Mouse (Mus musculus) hindbrain, postnatal 0 days (tissue): Measurements from ENCODE around the gene Alkbh3. TPM values are rescaled to one million over a fixed set of nuclear protein-coding genes. Genes with fewer than 3 reads are reported as not detected.

Experiments used
- ATAC-seq: fragments of 200-750 bp; cut with Nextera tagmentation; 2 replicates; pipeline ENCODE4 v1.8.0; 2017; ENCODE audit warnings: mild to moderate bottlenecking, moderate TSS enrichment, moderate library complexity
- DNase-seq: peaks from one replicate; pipeline ENCODE4 v3.0.0-alpha.2; 2015; ENCODE audit warnings: low spot score
- H3K27ac ChIP-seq: fragments of 300-500 bp; sonication (generic); 2 replicates; pipeline ENCODE4 v1.5.1; 2014; ENCODE audit warnings: mild to moderate bottlenecking
- H3K27me3 ChIP-seq: fragments of 300-500 bp; sonication (generic); 2 replicates; pipeline ENCODE4 v1.6.1; 2014; ENCODE audit warnings: low read length, mixed read lengths; ENCODE audit not compliant: insufficient read depth
- H3K36me3 ChIP-seq: fragments of 300-500 bp; sonication (generic); 2 replicates; pipeline ENCODE4 v1.6.1; 2014; ENCODE audit warnings: low read length, mixed read lengths; ENCODE audit not compliant: insufficient read depth
- H3K4me1 ChIP-seq: fragments of 300-500 bp; sonication (generic); 2 replicates; pipeline ENCODE4 v1.6.1; 2014; ENCODE audit warnings: antibody characterized with exemption, low read length, mixed read lengths; ENCODE audit not compliant: insufficient read depth
- H3K4me2 ChIP-seq: fragments of 300-500 bp; sonication (generic); 2 replicates; pipeline ENCODE4 v1.6.1; 2014; ENCODE audit warnings: low read depth, mild to moderate bottlenecking, low read length, moderate library complexity, mixed read lengths
- H3K4me3 ChIP-seq: fragments of 300-500 bp; sonication (generic); 2 replicates; pipeline ENCODE4 v1.5.1; 2014; ENCODE audit warnings: low read length
- H3K9ac ChIP-seq: fragments of 300-500 bp; sonication (generic); replicated peaks from 2 replicates; pipeline ENCODE4 v1.6.1; 2014; ENCODE audit warnings: mild to moderate bottlenecking, low read length, moderate library complexity, mixed read lengths
- H3K9me3 ChIP-seq: fragments of 300-500 bp; sonication (generic); 2 replicates; pipeline ENCODE4 v1.6.1; 2016; ENCODE audit warnings: low read length, mixed read lengths
- CTCF ChIP-seq: IDR thresholded peaks from 2 replicates; pipeline ENCODE4 v1.5.1; 2016; ENCODE audit warnings: antibody characterized with exemption, control low read depth, low read depth
- WGBS: fragments of 180-500 bp; shearing (Covaris S2); extraction: QIAGEN DNeasy Blood & Tissue Kit; methylation state at CpG from one replicate; pipeline ENCODE4 v1.1.7; 2014; 5-methylcytosine and 5-hydroxymethylcytosine counted together
- polyA plus RNA-seq: library from polyadenylated mRNA; unstranded; fragments of >200 nt; fragmentation: Nextera tagmentation; extraction: Ambion mirVana; gene quantifications from 2 replicates; pipeline ENCODE4 v1.2.1, GENCODE M21; 2015
- total RNA-seq: library from RNA; depleted of rRNA; stranded (reverse); fragments of >200 nt; gene quantifications from 2 replicates; pipeline ENCODE4 v1.2.3, GENCODE M21; 2014

Alkbh3 gene
- total and polyA plus RNA-seq, 2 experiments from 2014 or later = 48.9 to 61.1 TPM

- ATAC-seq (peak; percentile 52), DNase-seq (peak; percentile 72)
- no peak overlapping the region for H3K9ac ChIP-seq
- 17% methylated on average over 7 of the region's 7 CpGs for WGBS
- H3K27me3 ChIP-seq = no peaks in the 10 kb centered on the region
- no peak overlapping the region for H3K27ac ChIP-seq
- no peak for TF ChIP-seq CTCF
- no peaks in the 10 kb centered on the region for H3K9me3 ChIP-seq
- H3K4me1 ChIP-seq = peaks cover 7% of the 10 kb centered on the region; the same call in 1 of the 2 replicates
- no peaks in the 10 kb centered on the region for H3K36me3 ChIP-seq
- H3K4me3 ChIP-seq = no peak overlapping the region
- H3K4me2 ChIP-seq = no peak overlapping the region
Measured at GRCm38 (mm10) chr2:93964494-93965160, 46.0 kb downstream of the Alkbh3 start.

- TF ChIP-seq CTCF = no peak
- DNase-seq (no peak), ATAC-seq (no peak)
- no peaks in the 10 kb centered on the region for H3K9me3 ChIP-seq
- no peak overlapping the region for H3K4me3 ChIP-seq
- 73% methylated on average over 1 of the region's 1 CpGs for WGBS
- no peak overlapping the region for H3K4me2 ChIP-seq
- H3K9ac ChIP-seq = no peak overlapping the region
- H3K27ac ChIP-seq = no peak overlapping the region
- H3K4me1 ChIP-seq = peaks cover 7% of the 10 kb centered on the region; the same call in 1 of the 2 replicates
- H3K27me3 ChIP-seq = no peaks in the 10 kb centered on the region
- no peaks in the 10 kb centered on the region for H3K36me3 ChIP-seq
Measured at GRCm38 (mm10) chr2:93963802-93964201, 46.8 kb downstream of the Alkbh3 start.

GRCm38 (mm10) chr2:93961716-93962115 is 48.9 kb downstream of the Alkbh3 start:
- Histone ChIP-seq H3K4me3 (no peak overlapping the region), H3K4me2 (no peak overlapping the region), H3K27me3 (no peaks in the 10 kb centered on the region), H3K36me3 (no peaks in the 10 kb centered on the region), H3K9me3 (no peaks in the 10 kb centered on the region), H3K9ac (no peak overlapping the region), H3K4me1 (peaks cover 7% of the 10 kb centered on the region; the same call in 1 of the 2 replicates), H3K27ac (no peak overlapping the region)
- no peak for TF ChIP-seq CTCF
- WGBS = 56% methylated on average over 8 of the region's 8 CpGs
- ATAC-seq = no peak
- peak; percentile 37 for DNase-seq

- WGBS = 76% methylated on average over 8 of the region's 8 CpGs
- no peak overlapping the region for H3K4me3 ChIP-seq
- no peaks in the 10 kb centered on the region for H3K9me3 ChIP-seq
- no peak overlapping the region for H3K4me2 ChIP-seq
- DNase-seq (no peak), ATAC-seq (no peak)
- no peaks in the 10 kb centered on the region for H3K27me3 ChIP-seq
- H3K9ac ChIP-seq = no peak overlapping the region
- no peaks in the 10 kb centered on the region; the same call in 1 of the 2 replicates for H3K4me1 ChIP-seq
- no peak for TF ChIP-seq CTCF
- H3K36me3 ChIP-seq = no peaks in the 10 kb centered on the region
- H3K27ac ChIP-seq = no peak overlapping the region
Measured at GRCm38 (mm10) chr2:93959346-93959745, 51.3 kb downstream of the Alkbh3 start.

GRCm38 (mm10) chr2:93958216-93958615 is 52.4 kb downstream of the Alkbh3 start:
- no peak overlapping the region for H3K4me2 ChIP-seq
- no peak overlapping the region for H3K4me3 ChIP-seq
- ATAC-seq = no peak
- H3K27ac ChIP-seq = no peak overlapping the region
- H3K9ac ChIP-seq = no peak overlapping the region
- H3K36me3 ChIP-seq = no peaks in the 10 kb centered on the region
- WGBS = 56% methylated on average over 3 of the region's 3 CpGs
- TF ChIP-seq CTCF = no peak
- H3K4me1 ChIP-seq = no peaks in the 10 kb centered on the region; the same call in 1 of the 2 replicates
- no peaks in the 10 kb centered on the region for H3K9me3 ChIP-seq
- DNase-seq = no peak
- H3K27me3 ChIP-seq = no peaks in the 10 kb centered on the region

GRCm38 (mm10) chr2:93957785-93958175 is 52.8 kb downstream of the Alkbh3 start:
- 32% methylated on average over 8 of the region's 8 CpGs for WGBS
- H3K9ac ChIP-seq = no peak overlapping the region
- no peak for TF ChIP-seq CTCF
- DNase-seq = peak; percentile 6
- peak overlapping the region; percentile 95 for H3K4me2 ChIP-seq
- no peaks in the 10 kb centered on the region for H3K27me3 ChIP-seq
- H3K27ac ChIP-seq = no peak overlapping the region
- H3K36me3 ChIP-seq = no peaks in the 10 kb centered on the region
- no peaks in the 10 kb centered on the region for H3K9me3 ChIP-seq
- no peak for ATAC-seq
- H3K4me3 ChIP-seq = no peak overlapping the region
- no peaks in the 10 kb centered on the region; the same call in 1 of the 2 replicates for H3K4me1 ChIP-seq
